Mouse (Mus musculus): ENCODE data around the gene Tshz2. TPM values are rescaled to one million over a fixed set of nuclear protein-coding genes. Genes with fewer than 3 reads are reported as not detected.
"Not testable (repeated sequence)": the region's sequence is repeated elsewhere in the genome, so short reads cannot be mapped to it uniquely, and the experiment has no call there.

Tshz2 gene
- polyA plus RNA-seq, 1 experiment from 2014 or later: 1.2 TPM

DNA sequence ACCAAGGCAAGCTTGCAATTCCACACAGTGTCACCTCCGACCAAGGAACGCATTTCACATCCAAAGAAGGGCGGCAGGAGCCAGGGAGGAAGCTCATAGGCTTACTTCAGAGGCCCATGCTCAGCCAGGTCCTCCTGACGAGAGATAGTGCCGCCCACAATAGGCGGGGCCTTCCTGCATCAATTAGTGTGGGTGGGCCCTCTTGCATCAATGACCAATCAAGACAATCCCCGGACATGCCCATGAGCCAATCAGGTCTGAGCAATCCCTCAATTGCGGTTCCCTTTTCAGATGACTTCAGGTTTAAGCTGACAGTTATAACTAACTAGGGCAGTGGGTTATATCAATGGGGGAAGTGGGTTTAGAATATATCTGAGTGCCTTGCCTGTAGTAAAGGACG lies 120.6 kb downstream of the Tshz2 start:
- Histone ChIP-seq H3K4me3 (no peak overlapping the region), H3K27me3 (ENCODE audit: low read depth, poor library complexity, severe bottlenecking) (no peaks in the 10 kb centered on the region), H3K4me1 (peaks cover 11% of the 10 kb centered on the region), H3K27ac (replicated peaks) (no peak overlapping the region), H3K36me3 (no peaks in the 10 kb centered on the region), H3K9me3 (replicated peaks) (no peaks in the 10 kb centered on the region)
- no peak for DNase-seq (ENCODE audit: low spot score)
- 84% methylated on average over 9 of the region's 9 CpGs for whole genome bisulfite sequencing

DNA sequence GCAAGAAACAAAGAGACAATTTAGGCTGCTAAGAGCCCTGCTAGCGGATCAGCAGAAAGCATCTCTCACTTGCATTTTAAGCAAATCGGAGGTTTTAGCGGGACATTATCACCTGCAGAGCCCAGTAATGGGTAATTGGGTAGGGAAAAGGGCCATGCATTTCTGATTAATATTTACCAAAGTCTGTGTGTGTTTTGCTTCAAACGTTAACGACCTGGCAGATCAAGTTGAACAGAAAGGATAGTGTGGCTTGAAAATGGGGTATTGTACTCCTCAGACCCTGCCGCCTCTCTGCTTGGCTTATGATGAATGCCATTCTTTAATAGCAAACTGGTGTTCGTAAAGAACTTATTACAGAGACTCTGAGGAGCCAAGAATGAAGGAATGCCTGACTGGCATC lies 122.3 kb downstream of the Tshz2 start:
- Histone ChIP-seq H3K27me3 (ENCODE audit: low read depth, poor library complexity, severe bottlenecking) (no peaks in the 10 kb centered on the region), H3K4me1 (peaks cover 11% of the 10 kb centered on the region), H3K4me3 (no peak overlapping the region), H3K27ac (replicated peaks) (no peak overlapping the region), H3K9me3 (replicated peaks) (no peaks in the 10 kb centered on the region), H3K36me3 (no peaks in the 10 kb centered on the region)
- DNase-seq (ENCODE audit: low spot score): no peak
- 75% methylated on average over 7 of the region's 7 CpGs for WGBS

GRCm38 (mm10) chr2:169758120-169758519 lies 125.3 kb downstream of the Tshz2 start:
- no peak for DNase-seq (ENCODE audit: low spot score)
- Histone ChIP-seq H3K4me1 (0 out of 2 replicates have a peak, but pooled peaks cover 2% of the 10 kb centered on the region), H3K36me3 (no peaks in the 10 kb centered on the region), H3K27me3 (ENCODE audit: low read depth, poor library complexity, severe bottlenecking) (no peaks in the 10 kb centered on the region), H3K27ac (replicated peaks) (no peak overlapping the region), H3K4me3 (no peak overlapping the region), H3K9me3 (replicated peaks) (no peaks in the 10 kb centered on the region)
- 84% methylated on average over 6 of the region's 6 CpGs for WGBS

- H3K27ac ChIP-seq (replicated peaks): no peak overlapping the region
- DNase-seq (ENCODE audit: low spot score): no peak
- no peaks in the 10 kb centered on the region for H3K36me3 ChIP-seq
- H3K9me3 ChIP-seq (replicated peaks): no peaks in the 10 kb centered on the region
- H3K4me1 ChIP-seq: 0 out of 2 replicates have a peak, but pooled peaks cover 2% of the 10 kb centered on the region
- WGBS: 100% methylated on average over 1 of the region's 1 CpGs
- no peaks in the 10 kb centered on the region for H3K27me3 ChIP-seq (ENCODE audit: low read depth, poor library complexity, severe bottlenecking)
- no peak overlapping the region for H3K4me3 ChIP-seq
These were observed 127.3 kb downstream of the Tshz2 start for GRCm38 (mm10) chr2:169760117-169760516.

GRCm38 (mm10) chr2:169761726-169762125 lies 128.9 kb downstream of the Tshz2 start:
- Histone ChIP-seq H3K9me3 (replicated peaks) (no peaks in the 10 kb centered on the region), H3K36me3 (no peaks in the 10 kb centered on the region), H3K27me3 (ENCODE audit: low read depth, poor library complexity, severe bottlenecking) (no peaks in the 10 kb centered on the region), H3K4me3 (no peak overlapping the region), H3K27ac (replicated peaks) (no peak overlapping the region), H3K4me1 (0 out of 2 replicates have a peak, but pooled peaks cover 2% of the 10 kb centered on the region)
- DNase-seq (ENCODE audit: low spot score): no peak
- 50% methylated on average over 3 of the region's 3 CpGs for WGBS

GRCm38 (mm10) chr2:169762301-169762700 lies 129.5 kb downstream of the Tshz2 start:
- Histone ChIP-seq H3K4me1 (0 out of 2 replicates have a peak, but pooled peaks cover 2% of the 10 kb centered on the region), H3K27ac (replicated peaks) (no peak overlapping the region), H3K36me3 (no peaks in the 10 kb centered on the region), H3K27me3 (ENCODE audit: low read depth, poor library complexity, severe bottlenecking) (no peaks in the 10 kb centered on the region), H3K9me3 (replicated peaks) (no peaks in the 10 kb centered on the region), H3K4me3 (no peak overlapping the region)
- DNase-seq (ENCODE audit: low spot score): no peak
- 90% methylated on average over 8 of the region's 8 CpGs for WGBS

- no peak for DNase-seq (ENCODE audit: low spot score)
- Histone ChIP-seq H3K27ac (replicated peaks) (no peak overlapping the region), H3K27me3 (ENCODE audit: low read depth, poor library complexity, severe bottlenecking) (no peaks in the 10 kb centered on the region), H3K9me3 (replicated peaks) (no peaks in the 10 kb centered on the region), H3K4me3 (no peak overlapping the region), H3K36me3 (no peaks in the 10 kb centered on the region), H3K4me1 (0 out of 2 replicates have a peak, but pooled peaks cover 2% of the 10 kb centered on the region)
- WGBS: 88% methylated on average over 8 of the region's 8 CpGs
These were observed 130.9 kb downstream of the Tshz2 start for GRCm38 (mm10) chr2:169763716-169764115.

GRCm38 (mm10) chr2:169766247-169766646 lies 133.4 kb downstream of the Tshz2 start:
- no peak overlapping the region for H3K4me3 ChIP-seq
- no peaks in the 10 kb centered on the region for H3K27me3 ChIP-seq (ENCODE audit: low read depth, poor library complexity, severe bottlenecking)
- 85% methylated on average over 8 of the region's 8 CpGs for WGBS

DNA sequence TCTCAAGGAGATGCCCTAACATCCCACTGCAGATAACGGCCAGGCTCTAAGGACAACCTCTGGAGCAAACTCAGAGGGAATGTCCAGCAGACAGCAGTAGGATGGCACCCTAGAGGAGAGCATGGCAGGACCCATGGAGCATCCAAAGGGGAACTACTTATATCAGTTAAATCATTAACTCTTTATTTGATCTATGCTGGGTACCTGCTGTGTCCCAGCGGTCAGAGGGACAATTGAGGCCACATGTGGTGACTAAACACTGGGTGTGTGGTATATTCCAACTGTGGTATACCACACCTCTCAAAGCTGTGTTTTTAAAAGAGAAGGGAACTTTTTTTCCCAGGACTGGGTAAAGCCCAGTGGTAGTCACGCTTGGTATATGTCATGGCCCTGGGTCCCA lies 134.5 kb downstream of the Tshz2 start:
- no peaks in the 10 kb centered on the region for H3K9me3 ChIP-seq (replicated peaks)
- DNase-seq (ENCODE audit: low spot score): no peak
- no peak overlapping the region for H3K27ac ChIP-seq (replicated peaks)
- H3K4me1 ChIP-seq: no peaks in the 10 kb centered on the region
- no peak overlapping the region for H3K4me3 ChIP-seq
- WGBS: 82% methylated on average over 3 of the region's 3 CpGs
- no peaks in the 10 kb centered on the region for H3K36me3 ChIP-seq
- no peaks in the 10 kb centered on the region for H3K27me3 ChIP-seq (ENCODE audit: low read depth, poor library complexity, severe bottlenecking)

More at GRCm38 (mm10) chr2:169766247-169766646, 133.4 kb downstream of the Tshz2 start:
- no peaks in the 10 kb centered on the region for H3K9me3 ChIP-seq (replicated peaks)
- H3K4me1 ChIP-seq: 0 out of 2 replicates have a peak, but pooled peaks cover 2% of the 10 kb centered on the region
- no peak for DNase-seq (ENCODE audit: low spot score)
- no peaks in the 10 kb centered on the region for H3K36me3 ChIP-seq
- no peak overlapping the region for H3K27ac ChIP-seq (replicated peaks)

GRCm38 (mm10) chr2:169775078-169775477 lies 142.3 kb downstream of the Tshz2 start:
- DNase-seq (ENCODE audit: low spot score): no peak
- no peaks in the 10 kb centered on the region for H3K36me3 ChIP-seq
- H3K4me1 ChIP-seq: no peaks in the 10 kb centered on the region
- H3K27me3 ChIP-seq (ENCODE audit: low read depth, poor library complexity, severe bottlenecking): no peaks in the 10 kb centered on the region
- no peak overlapping the region for H3K4me3 ChIP-seq
- WGBS: 64% methylated on average over 4 of the region's 4 CpGs
- no peaks in the 10 kb centered on the region for H3K9me3 ChIP-seq (replicated peaks)
- H3K27ac ChIP-seq (replicated peaks): no peak overlapping the region

DNA sequence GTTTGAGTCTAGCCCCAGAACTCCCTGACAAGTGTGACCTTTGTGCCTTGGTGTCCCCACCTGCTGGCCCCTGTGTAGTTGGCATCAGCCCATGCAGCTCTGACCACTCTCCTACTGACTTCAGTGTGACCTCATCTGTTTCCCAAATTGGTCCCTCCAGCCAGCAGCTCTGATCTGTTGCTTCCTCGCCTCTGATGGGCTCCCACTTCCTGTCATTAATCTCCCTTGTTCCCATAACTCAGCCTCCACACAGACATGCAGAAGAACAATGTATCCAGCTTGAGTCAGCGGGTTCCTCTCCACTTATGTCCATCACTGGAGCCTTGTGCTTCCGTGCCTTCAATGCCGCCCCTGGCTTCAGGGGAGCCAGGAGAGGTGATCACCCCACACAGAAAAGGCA lies 144.4 kb downstream of the Tshz2 start:
- Histone ChIP-seq H3K27ac (replicated peaks) (no peak overlapping the region), H3K27me3 (ENCODE audit: low read depth, poor library complexity, severe bottlenecking) (no peaks in the 10 kb centered on the region), H3K4me3 (no peak overlapping the region), H3K4me1 (no peaks in the 10 kb centered on the region), H3K9me3 (replicated peaks) (no peaks in the 10 kb centered on the region), H3K36me3 (no peaks in the 10 kb centered on the region)
- DNase-seq (ENCODE audit: low spot score): no peak
- WGBS: 75% methylated on average over 4 of the region's 4 CpGs

- no peaks in the 10 kb centered on the region for H3K36me3 ChIP-seq
- no peak for DNase-seq (ENCODE audit: low spot score)
- no peak overlapping the region for H3K4me3 ChIP-seq
- no peaks in the 10 kb centered on the region for H3K27me3 ChIP-seq (ENCODE audit: low read depth, poor library complexity, severe bottlenecking)
- H3K27ac ChIP-seq (replicated peaks): no peak overlapping the region
- no peaks in the 10 kb centered on the region for H3K4me1 ChIP-seq
- 77% methylated on average over 2 of the region's 2 CpGs for WGBS
- no peaks in the 10 kb centered on the region for H3K9me3 ChIP-seq (replicated peaks)
These were observed 145.0 kb downstream of the Tshz2 start for GRCm38 (mm10) chr2:169777764-169778163.

DNA sequence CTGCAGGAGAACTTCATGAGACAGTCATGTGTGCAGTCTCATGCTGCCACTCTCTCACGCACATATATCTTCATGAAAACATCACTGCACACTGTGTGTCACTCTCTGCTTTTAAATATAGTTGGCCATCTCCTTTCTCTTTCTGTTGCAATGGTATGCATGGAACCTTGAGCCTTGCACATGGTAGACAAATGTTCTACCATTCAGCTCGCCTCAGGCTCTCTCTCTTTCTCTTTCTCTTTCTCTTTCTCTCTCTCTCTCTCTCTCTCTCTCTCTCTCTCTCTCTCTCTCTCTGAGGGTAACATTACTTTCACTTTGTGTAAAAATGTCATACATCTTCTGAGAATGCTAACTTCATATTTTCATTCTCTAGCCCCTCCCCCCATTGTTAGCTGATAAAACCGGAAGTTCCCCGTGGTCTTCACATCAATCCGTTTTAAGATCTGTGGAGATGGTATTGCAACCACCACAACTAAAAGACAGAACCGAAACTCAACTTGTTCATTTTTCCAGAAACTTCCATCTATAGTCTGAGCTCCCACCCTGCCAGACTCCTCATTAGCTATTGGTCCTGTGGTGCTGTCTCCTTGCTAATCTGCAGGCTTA lies 146.0 kb downstream of the Tshz2 start:
- H3K4me3 ChIP-seq: no peak overlapping the region
- no peak for DNase-seq (ENCODE audit: low spot score)
- no peaks in the 10 kb centered on the region for H3K9me3 ChIP-seq (replicated peaks)

DNA sequence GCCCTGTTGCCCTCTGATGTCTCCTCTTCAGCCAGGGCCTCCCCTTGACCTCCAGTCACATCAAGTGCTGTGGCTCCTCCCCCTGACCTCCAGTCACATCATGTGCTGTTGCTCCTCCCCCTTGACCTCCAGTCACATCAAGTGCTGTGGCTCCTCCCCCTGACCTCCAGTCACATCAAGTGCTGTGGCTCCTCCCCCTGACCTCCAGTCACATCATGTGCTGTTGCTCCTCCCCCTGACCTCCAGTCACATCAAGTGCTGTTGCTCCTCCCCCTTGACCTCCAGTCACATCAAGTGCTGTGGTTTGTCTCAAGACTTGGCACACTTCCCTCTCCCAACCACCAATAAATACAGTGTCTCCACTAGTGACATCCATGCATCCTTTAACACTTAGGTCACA lies 148.9 kb downstream of the Tshz2 start:
- H3K36me3 ChIP-seq; H3K27me3 ChIP-seq (ENCODE audit: low read depth, poor library complexity, severe bottlenecking); H3K4me1 ChIP-seq; H3K4me3 ChIP-seq; H3K9me3 ChIP-seq (replicated peaks); H3K27ac ChIP-seq (replicated peaks); DNase-seq (ENCODE audit: low spot score): not testable (repeated sequence)

More for the DNA sequence above, 146.0 kb downstream of the Tshz2 start:
- no peak overlapping the region for H3K27ac ChIP-seq (replicated peaks)
- WGBS: 93% methylated on average over 6 of the region's 6 CpGs
- no peaks in the 10 kb centered on the region for H3K27me3 ChIP-seq (ENCODE audit: low read depth, poor library complexity, severe bottlenecking)
- no peaks in the 10 kb centered on the region for H3K36me3 ChIP-seq
- no peaks in the 10 kb centered on the region for H3K4me1 ChIP-seq
